Mouse (Mus musculus): ENCODE results near the gene Rbbp4. TPM values are rescaled to one million over a fixed set of nuclear protein-coding genes. Genes with fewer than 3 reads are reported as not detected.

Rbbp4 gene
- polyA plus RNA-seq, 1 experiment: 195 TPM

- no peaks in the 10 kb centered on the region for H3K79me3 ChIP-seq (ENCODE audit: low read depth)
- H3K36me3 ChIP-seq (ENCODE audit: control insufficient read depth, insufficient read depth): no peaks in the 10 kb centered on the region
- no peak overlapping the region for H3ac ChIP-seq (ENCODE audit: control insufficient read depth, insufficient read length, low read depth)
- no peak overlapping the region for H3K4me3 ChIP-seq (ENCODE audit: insufficient read depth, poor library complexity, severe bottlenecking)
- TF ChIP-seq MYOG (IDR thresholded peaks at IDR 0.05; ENCODE audit: control insufficient read depth, extremely low read depth, insufficient read length) (no peak), CEBPB (IDR thresholded peaks at IDR 0.05; ENCODE audit: low read depth) (no peak), CTCF (IDR thresholded peaks at IDR 0.05; ENCODE audit: control insufficient read depth, insufficient read depth, insufficient read length) (no peak), MAX (IDR thresholded peaks at IDR 0.05) (no peak), USF1 (IDR thresholded peaks at IDR 0.05; ENCODE audit: low read depth) (no peak), MYOD1 (IDR thresholded peaks at IDR 0.05; ENCODE audit: control insufficient read depth, insufficient read length, low read depth) (no peak), FOSL1 (IDR thresholded peaks at IDR 0.05; ENCODE audit: insufficient read depth, low read length, poor library complexity, severe bottlenecking) (no peak)
- no peaks in the 10 kb centered on the region for H3K27me3 ChIP-seq (ENCODE audit: control insufficient read depth, insufficient read depth, insufficient read length)
- H3K79me2 ChIP-seq (ENCODE audit: control insufficient read depth, insufficient read depth): no peaks in the 10 kb centered on the region
Observed at GRCm38 (mm10) chr4:129381148-129381547, 46.0 kb upstream of the Rbbp4 start.

DNA sequence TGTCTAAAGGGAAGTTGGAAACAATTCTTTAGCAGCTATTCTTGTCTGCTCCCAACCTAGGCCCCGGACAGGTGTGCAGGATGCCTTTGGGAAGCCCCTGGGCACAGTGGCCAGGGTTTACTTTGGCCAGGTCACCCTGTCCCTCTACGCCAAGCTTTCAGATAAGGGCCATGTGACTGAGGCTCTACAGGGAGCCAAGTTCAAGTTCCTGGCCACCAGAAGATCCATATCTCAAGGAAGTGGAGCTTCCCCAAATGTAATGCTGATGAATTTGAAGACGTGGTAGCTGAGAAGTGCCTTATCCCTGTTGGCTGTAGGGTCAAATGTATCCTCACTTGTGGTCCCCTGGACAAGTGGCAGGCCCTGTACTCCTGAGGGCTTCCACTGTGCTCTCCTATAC, 44.6 kb upstream of the Rbbp4 start:
- no peaks in the 10 kb centered on the region for H3K79me2 ChIP-seq (ENCODE audit: control insufficient read depth, insufficient read depth)
- H3K36me3 ChIP-seq (ENCODE audit: control insufficient read depth, insufficient read depth): no peaks in the 10 kb centered on the region
- no peak overlapping the region for H3K4me3 ChIP-seq (ENCODE audit: insufficient read depth, poor library complexity, severe bottlenecking)
- no peaks in the 10 kb centered on the region for H3K79me3 ChIP-seq (ENCODE audit: low read depth)
- H3K27me3 ChIP-seq (ENCODE audit: control insufficient read depth, insufficient read depth, insufficient read length): no peaks in the 10 kb centered on the region
- TF ChIP-seq USF1 (IDR thresholded peaks at IDR 0.05; ENCODE audit: low read depth) (no peak), MAX (IDR thresholded peaks at IDR 0.05) (no peak), CTCF (IDR thresholded peaks at IDR 0.05; ENCODE audit: control insufficient read depth, insufficient read depth, insufficient read length) (no peak), MYOG (IDR thresholded peaks at IDR 0.05; ENCODE audit: control insufficient read depth, extremely low read depth, insufficient read length) (no peak), CEBPB (IDR thresholded peaks at IDR 0.05; ENCODE audit: low read depth) (no peak), MYOD1 (IDR thresholded peaks at IDR 0.05; ENCODE audit: control insufficient read depth, insufficient read length, low read depth) (no peak), FOSL1 (IDR thresholded peaks at IDR 0.05; ENCODE audit: insufficient read depth, low read length, poor library complexity, severe bottlenecking) (no peak)
- no peak overlapping the region for H3ac ChIP-seq (ENCODE audit: control insufficient read depth, insufficient read length, low read depth)

DNA sequence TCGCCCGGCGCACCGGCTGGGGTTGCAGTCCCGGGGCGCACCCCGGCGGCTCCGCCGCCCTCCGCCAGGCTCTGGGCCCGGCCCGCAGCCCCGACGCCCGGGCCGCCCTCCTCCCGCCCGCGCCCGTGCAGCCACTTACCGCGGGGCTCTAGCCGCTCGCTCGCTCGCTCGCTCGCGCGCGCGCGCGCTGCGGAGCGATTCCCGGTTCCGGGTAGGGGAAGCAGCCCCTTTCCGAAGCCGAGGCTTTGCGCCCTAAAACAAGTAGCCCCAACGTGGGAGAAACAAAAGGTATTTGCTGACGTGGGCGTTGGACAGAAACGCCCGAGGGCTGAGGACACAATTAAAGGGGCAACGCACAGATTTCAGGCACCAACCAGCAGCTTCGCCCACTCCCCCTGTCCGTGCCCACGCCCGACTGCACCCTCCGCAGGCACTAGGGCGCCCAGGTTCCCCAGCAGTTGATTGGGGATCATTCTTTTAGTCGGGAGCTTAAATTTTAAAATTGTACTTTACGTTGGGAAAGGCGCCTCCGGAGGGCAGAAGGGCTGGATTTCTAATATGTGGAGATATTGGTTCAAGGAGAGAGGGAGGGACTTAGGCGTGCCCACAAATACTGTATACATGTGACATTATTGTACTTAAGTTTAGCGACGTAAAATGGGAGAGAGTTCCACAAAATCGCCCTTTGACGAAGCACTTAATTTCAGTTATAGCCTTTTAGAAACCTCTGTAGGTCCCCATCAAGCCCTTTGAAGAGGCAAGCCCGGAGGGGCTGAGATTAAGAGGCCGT, 42.6 kb upstream of the Rbbp4 start, which contains the start of gene Zbtb8a:
Zbtb8a (minus strand) TSS at position 516 of the 790 bp plus-strand sequence.
- H3K36me3 ChIP-seq (ENCODE audit: control insufficient read depth, insufficient read depth): no peaks in the 10 kb centered on the region
- H3K27me3 ChIP-seq (ENCODE audit: control insufficient read depth, insufficient read depth, insufficient read length): no peaks in the 10 kb centered on the region
- TF ChIP-seq MAX (IDR thresholded peaks at IDR 0.05) (no peak), CEBPB (IDR thresholded peaks at IDR 0.05; ENCODE audit: low read depth) (no peak), USF1 (IDR thresholded peaks at IDR 0.05; ENCODE audit: low read depth) (no peak), MYOG (IDR thresholded peaks at IDR 0.05; ENCODE audit: control insufficient read depth, extremely low read depth, insufficient read length) (no peak), FOSL1 (IDR thresholded peaks at IDR 0.05; ENCODE audit: insufficient read depth, low read length, poor library complexity, severe bottlenecking) (no peak), MYOD1 (IDR thresholded peaks at IDR 0.05; ENCODE audit: control insufficient read depth, insufficient read length, low read depth) (no peak), CTCF (IDR thresholded peaks at IDR 0.05; ENCODE audit: control insufficient read depth, insufficient read depth, insufficient read length) (no peak)
- peak within 1 kb of the TSS; percentile 48 for H3K4me3 ChIP-seq (ENCODE audit: insufficient read depth, poor library complexity, severe bottlenecking)
- H3K79me3 ChIP-seq (ENCODE audit: low read depth): no peaks in the 10 kb centered on the region
- H3K79me2 ChIP-seq (ENCODE audit: control insufficient read depth, insufficient read depth): no peaks in the 10 kb centered on the region
- H3ac ChIP-seq (ENCODE audit: control insufficient read depth, insufficient read length, low read depth): peak within 1 kb of the TSS; percentile 39

GRCm38 (mm10) chr4:129376961-129377545, 41.9 kb upstream of the Rbbp4 start:
- Histone ChIP-seq H3K36me3 (ENCODE audit: control insufficient read depth, insufficient read depth) (no peaks in the 10 kb centered on the region), H3ac (ENCODE audit: control insufficient read depth, insufficient read length, low read depth) (peak overlapping the region; percentile 39), H3K4me3 (ENCODE audit: insufficient read depth, poor library complexity, severe bottlenecking) (peak overlapping the region; percentile 48), H3K79me3 (ENCODE audit: low read depth) (no peaks in the 10 kb centered on the region), H3K27me3 (ENCODE audit: control insufficient read depth, insufficient read depth, insufficient read length) (no peaks in the 10 kb centered on the region), H3K79me2 (ENCODE audit: control insufficient read depth, insufficient read depth) (no peaks in the 10 kb centered on the region)
- TF ChIP-seq MYOG (IDR thresholded peaks at IDR 0.05; ENCODE audit: control insufficient read depth, extremely low read depth, insufficient read length) (no peak), USF1 (IDR thresholded peaks at IDR 0.05; ENCODE audit: low read depth) (no peak), FOSL1 (IDR thresholded peaks at IDR 0.05; ENCODE audit: insufficient read depth, low read length, poor library complexity, severe bottlenecking) (no peak), CEBPB (IDR thresholded peaks at IDR 0.05; ENCODE audit: low read depth) (no peak), MYOD1 (IDR thresholded peaks at IDR 0.05; ENCODE audit: control insufficient read depth, insufficient read length, low read depth) (no peak), MAX (IDR thresholded peaks at IDR 0.05) (no peak), CTCF (IDR thresholded peaks at IDR 0.05; ENCODE audit: control insufficient read depth, insufficient read depth, insufficient read length) (no peak)

DNA sequence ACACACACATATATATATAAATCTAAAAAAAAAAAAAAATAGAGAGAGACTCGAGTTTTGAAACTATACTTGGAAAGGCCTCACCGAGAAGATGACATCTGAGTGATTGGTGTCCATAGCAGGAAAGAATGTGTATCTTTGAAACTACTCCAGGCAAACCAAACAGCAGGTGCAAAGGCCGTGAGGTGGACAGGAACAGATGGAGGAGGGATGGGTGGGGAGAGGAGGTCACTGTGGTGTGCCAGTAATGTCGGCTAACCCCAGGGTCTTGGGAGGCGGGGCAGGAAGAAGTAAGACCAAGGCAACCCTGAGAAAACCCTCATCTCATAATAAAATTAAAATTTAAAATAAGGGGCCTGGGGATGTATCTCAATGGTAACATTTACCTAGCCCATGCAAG, 40.7 kb upstream of the Rbbp4 start:
- Histone ChIP-seq H3K36me3 (ENCODE audit: control insufficient read depth, insufficient read depth) (no peaks in the 10 kb centered on the region), H3K27me3 (ENCODE audit: control insufficient read depth, insufficient read depth, insufficient read length) (no peaks in the 10 kb centered on the region), H3K4me3 (ENCODE audit: insufficient read depth, poor library complexity, severe bottlenecking) (no peak overlapping the region), H3K79me3 (ENCODE audit: low read depth) (no peaks in the 10 kb centered on the region), H3K79me2 (ENCODE audit: control insufficient read depth, insufficient read depth) (no peaks in the 10 kb centered on the region), H3ac (ENCODE audit: control insufficient read depth, insufficient read length, low read depth) (no peak overlapping the region)
- TF ChIP-seq MYOD1 (IDR thresholded peaks at IDR 0.05; ENCODE audit: control insufficient read depth, insufficient read length, low read depth) (peak; percentile 2), MYOG (IDR thresholded peaks at IDR 0.05; ENCODE audit: control insufficient read depth, extremely low read depth, insufficient read length) (no peak)

Data from C2C12 (cell line).